8 mouse cellular contexts compared by ENCODE assay signal in genomic region chr4:119295134-119295453, GRCm38 (mm10). TPM values are rescaled to one million over a fixed set of nuclear protein-coding genes. Genes with fewer than 3 reads are reported as not detected.
DNase-seq lines count a peak whose midpoint lies in the region; ATAC-seq and TF ChIP-seq lines count a peak whose summit lies in the region.

No protein-coding gene starts in this region.

- 10% methylated on average over 6 of the region's 6 CpGs for WGBS in kidney, adult 2 months
- 10% methylated on average over 6 of the region's 6 CpGs for WGBS in hindbrain, embryonic 12.5 days
- 6% methylated on average over 6 of the region's 6 CpGs for WGBS in midbrain, embryonic 14.5 days

- peak overlapping the region; percentile 52 for H3K4me2 ChIP-seq in hindbrain, embryonic 12.5 days (replicated peaks)
- H3K4me2 ChIP-seq in midbrain, embryonic 14.5 days (ENCODE audit: low read length) = peak overlapping the region; percentile 65

- no peak for ATAC-seq in hindbrain, embryonic 12.5 days (ENCODE audit: low FRiP score)
- no peak for ATAC-seq in midbrain, embryonic 14.5 days (ENCODE audit: low FRiP score, low TSS enrichment)

- TF ChIP-seq POLR2A in kidney, adult 2 months (IDR thresholded peaks at IDR 0.05; ENCODE audit: low read depth, low read length) = no peak
- TF ChIP-seq POLR2A in bone marrow macrophage, adult 2 months (IDR thresholded peaks at IDR 0.05; ENCODE audit: borderline replicate concordance, low read depth, low read length) = no peak

- peaks cover 10% of the 10 kb centered on the region; the same call in 1 of the 2 replicates for H3K4me1 ChIP-seq in kidney, adult 2 months (ENCODE audit: control insufficient read depth, insufficient read depth, low read length)
- peaks cover 10% of the 10 kb centered on the region for H3K4me1 ChIP-seq in bone marrow macrophage, adult 2 months (ENCODE audit: control insufficient read depth, insufficient read depth, low read length)
- peaks cover 28% of the 10 kb centered on the region for H3K4me1 ChIP-seq in hindbrain, embryonic 12.5 days
- H3K4me1 ChIP-seq in midbrain, embryonic 14.5 days (ENCODE audit: control insufficient read depth, insufficient read depth, low read length) = peaks cover 14% of the 10 kb centered on the region

- H3K9ac ChIP-seq in hindbrain, embryonic 12.5 days = peak overlapping the region; percentile 64
- H3K9ac ChIP-seq in midbrain, embryonic 14.5 days (replicated peaks; ENCODE audit: low read length) = peak overlapping the region; percentile 74

- no peak for TF ChIP-seq CTCF in kidney, adult 2 months (conservative IDR thresholded peaks at IDR 0.05; ENCODE audit: insufficient read depth, insufficient read length, low read depth, low read length)
- TF ChIP-seq CTCF in bone marrow macrophage, adult 2 months (IDR thresholded peaks at IDR 0.05; ENCODE audit: low read depth, low read length) = no peak

- no peak for DNase-seq in kidney, adult 2 months
- DNase-seq in kidney, postnatal 14 days = no peak
- no peak for DNase-seq in midbrain, embryonic 14.5 days
- DNase-seq in natural killer cell, adult 2 months (ENCODE audit: low spot score in 2 of 2) = no peak
- DNase-seq in retina, postnatal 1 day = no peak
- no peak for DNase-seq in testis, postnatal 14 days (ENCODE audit: low spot score)

- H3K27ac ChIP-seq in kidney, adult 2 months (ENCODE audit: insufficient read depth, low read depth, low read length) = no peak overlapping the region; the same call in 1 of the 2 replicates
- peak overlapping the region; percentile 74; the same call in 1 of the 2 replicates for H3K27ac ChIP-seq in bone marrow macrophage, adult 2 months (ENCODE audit: insufficient read depth, low read depth, low read length)
- peak overlapping the region; percentile 86 for H3K27ac ChIP-seq in hindbrain, embryonic 12.5 days
- H3K27ac ChIP-seq in midbrain, embryonic 14.5 days (replicated peaks; ENCODE audit: low read depth, low read length) = peak overlapping the region; percentile 93

- no peaks in the 10 kb centered on the region for H3K9me3 ChIP-seq in hindbrain, embryonic 12.5 days (replicated peaks)
- no peaks in the 10 kb centered on the region for H3K9me3 ChIP-seq in midbrain, embryonic 14.5 days (ENCODE audit: control insufficient read depth, low read length)

- H3K27me3 ChIP-seq in kidney, adult 2 months (replicated peaks; ENCODE audit: control insufficient read depth, insufficient read depth, low read length) = no peaks in the 10 kb centered on the region
- H3K27me3 ChIP-seq in hindbrain, embryonic 12.5 days = no peaks in the 10 kb centered on the region
- no peaks in the 10 kb centered on the region for H3K27me3 ChIP-seq in midbrain, embryonic 14.5 days (ENCODE audit: control insufficient read depth, insufficient read depth, low read length)

- H3K36me3 ChIP-seq in kidney, adult 2 months (ENCODE audit: control insufficient read depth, insufficient read depth, low read length) = peaks cover 2% of the 10 kb centered on the region; the same call in 1 of the 2 replicates
- peaks cover 5% of the 10 kb centered on the region; the same call in 1 of the 2 replicates for H3K36me3 ChIP-seq in hindbrain, embryonic 12.5 days
- H3K36me3 ChIP-seq in midbrain, embryonic 14.5 days (ENCODE audit: control insufficient read depth, insufficient read depth, low read length) = peaks cover 6% of the 10 kb centered on the region; the same call in 1 of the 2 replicates

- peak overlapping the region; percentile 79 for H3K4me3 ChIP-seq in kidney, adult 2 months (ENCODE audit: insufficient read depth, low read depth, low read length)
- H3K4me3 ChIP-seq in bone marrow macrophage, adult 2 months (ENCODE audit: insufficient read depth, low read length) = peak overlapping the region; percentile 89
- H3K4me3 ChIP-seq in hindbrain, embryonic 12.5 days = peak overlapping the region; percentile 82
- peak overlapping the region; percentile 93 for H3K4me3 ChIP-seq in midbrain, embryonic 14.5 days (replicated peaks; ENCODE audit: low read depth, low read length)

RNA-seq across cellular contexts. Expression of gene Ybx1, which starts 0.7 kb away (rescaled TPM):
- 202 and 242 TPM in 2 replicates for polyA plus RNA-seq in kidney, adult 2 months (2012; rRNA removed)
- polyA plus RNA-seq in bone marrow macrophage, adult 2 months (2012; ENCODE audit: insufficient read depth, insufficient read length, missing spikeins) = 787 and 846 TPM in 2 replicates
- 1,173 and 1,272 TPM in 2 replicates for polyA plus RNA-seq in hindbrain, embryonic 12.5 days (2016; fragmentation: Nextera tagmentation; extraction: Ambion mirVana)
- 990 and 1,028 TPM in 2 replicates for polyA plus RNA-seq in midbrain, embryonic 14.5 days (2014; fragmentation: Nextera tagmentation; extraction: Ambion mirVana)

RNA-seq across cellular contexts. Expression of gene Ppih, which starts 25.3 kb away (rescaled TPM):
- 7.1 and 11.2 TPM in 2 replicates for polyA plus RNA-seq in kidney, adult 2 months (2012; rRNA removed)
- polyA plus RNA-seq in bone marrow macrophage, adult 2 months (2012; ENCODE audit: insufficient read depth, insufficient read length, missing spikeins) = 31.6 and 33.3 TPM in 2 replicates
- 78.4 and 87.1 TPM in 2 replicates for polyA plus RNA-seq in hindbrain, embryonic 12.5 days (2016; fragmentation: Nextera tagmentation; extraction: Ambion mirVana)
- polyA plus RNA-seq in midbrain, embryonic 14.5 days (2014; fragmentation: Nextera tagmentation; extraction: Ambion mirVana) = 57.6 and 60.0 TPM in 2 replicates

RNA-seq across cellular contexts. Expression of gene Cldn19, which starts 39.9 kb away (rescaled TPM):
- 83.6 and 95.0 TPM in 2 replicates for polyA plus RNA-seq in kidney, adult 2 months (2012; rRNA removed)
- polyA plus RNA-seq in bone marrow macrophage, adult 2 months (2012; ENCODE audit: insufficient read depth, insufficient read length, missing spikeins) = not detected in 2 replicates
- polyA plus RNA-seq in hindbrain, embryonic 12.5 days (2016; fragmentation: Nextera tagmentation; extraction: Ambion mirVana) = 0.43 and 0.63 TPM in 2 replicates
- polyA plus RNA-seq in midbrain, embryonic 14.5 days (2014; fragmentation: Nextera tagmentation; extraction: Ambion mirVana) = 1.4 and 1.8 TPM in 2 replicates

Comparison
In these comparisons a context has a peak if more than half of its experiments do, and no peak if none do; other contexts are left out.
1. RNA of gene Cldn19, which starts 39.9 kb away (polyA plus RNA-seq): 83.6 to 95.0 TPM in kidney, adult 2 months; 1.4 to 1.8 TPM in midbrain, embryonic 14.5 days, 0.43 to 0.63 TPM in hindbrain, embryonic 12.5 days and not detected in bone marrow macrophage, adult 2 months; every median in the first group is over 10 times any median in the second.
2. Peak in every context shown above with its lines, with median percentiles within 50 percentile points of each other: H3K4me3 ChIP-seq.